Comparison of ENCODE assay signal across 8 mouse cellular contexts in the genomic region with DNA sequence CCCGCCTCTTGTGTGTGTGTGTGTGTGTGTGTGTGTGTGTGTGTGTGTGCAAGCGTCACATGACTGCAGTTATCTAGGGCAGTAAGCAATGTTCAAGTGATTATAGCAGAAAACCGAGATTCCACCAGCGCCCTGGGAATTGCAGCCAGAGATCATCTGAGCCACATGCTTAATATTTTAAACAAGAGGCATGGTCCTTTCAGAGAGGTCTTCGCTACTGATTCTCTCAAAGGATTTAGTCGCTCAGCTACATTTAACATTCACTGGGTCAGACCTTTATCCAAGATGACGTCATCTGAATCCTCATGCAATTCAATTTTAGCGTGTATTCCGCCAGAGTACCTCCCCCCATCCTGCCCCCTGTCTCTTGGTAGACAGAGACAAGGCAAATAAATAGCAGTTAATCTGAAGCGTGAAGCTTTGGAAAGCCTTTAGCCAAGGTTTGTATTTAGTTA.
DNase-seq lines count a peak whose midpoint lies in the region; ATAC-seq lines count a peak whose summit lies in the region.

No protein-coding gene starts in this region.

- peak overlapping the region; percentile 27 for H3K4me3 ChIP-seq in neural tube, embryonic 15.5 days (replicated peaks)

- ATAC-seq in cerebellum, adult (ENCODE audit: insufficient number of reproducible peaks, low FRiP score, low TSS enrichment): peak; percentile 56
- ATAC-seq in neural tube, embryonic 15.5 days (ENCODE audit: low FRiP score): peak; percentile 76

- peak overlapping the region; percentile 89 for H3K27ac ChIP-seq in neural tube, embryonic 15.5 days (replicated peaks)

- WGBS in neural tube, embryonic 15.5 days: 30% methylated on average over 10 of the region's 10 CpGs

- no peaks in the 10 kb centered on the region for H3K27me3 ChIP-seq in neural tube, embryonic 15.5 days (replicated peaks)

- peak; percentile 54 for DNase-seq in embryo, embryonic 11 days
- DNase-seq in embryo, embryonic 9.5 days (ENCODE audit: extremely low spot score): no peak
- peak; percentile 18 to 21 for DNase-seq in frontal cortex, postnatal 10 days (ENCODE audit: low spot score in 2 of 2)
- peak; percentile 39 to 42 for DNase-seq in layer of hippocampus, postnatal 14 days (ENCODE audit: low spot score in 2 of 2)
- DNase-seq in thymus, postnatal 10 days (ENCODE audit: low spot score in 2 of 2): no peak
- DNase-seq in adrenal gland, postnatal 10 days: no peak

- peaks cover 15% of the 10 kb centered on the region for H3K4me1 ChIP-seq in neural tube, embryonic 15.5 days

- H3K36me3 ChIP-seq in neural tube, embryonic 15.5 days: no peaks in the 10 kb centered on the region

- H3K9ac ChIP-seq in neural tube, embryonic 15.5 days (replicated peaks): peak overlapping the region; percentile 45

- peak overlapping the region; percentile 57 for H3K4me2 ChIP-seq in neural tube, embryonic 15.5 days

- no peaks in the 10 kb centered on the region for H3K9me3 ChIP-seq in neural tube, embryonic 15.5 days (replicated peaks)

Comparison
In these comparisons a context has a peak if more than half of its experiments do, and no peak if none do; other contexts are left out.
1. DNase-seq: peak in embryo, embryonic 11 days (single experiment), frontal cortex, postnatal 10 days (2 of 2) and layer of hippocampus, postnatal 14 days (2 of 2); none in embryo, embryonic 9.5 days (single experiment), thymus, postnatal 10 days (0 of 2) and adrenal gland, postnatal 10 days (single experiment).